Mouse (Mus musculus): Measurements from ENCODE around the gene Sctr.
A peak's percentile ranks its signal among the peaks of the same experiment; 100 is the strongest.

Sctr gene

GRCm38 (mm10) chr1:120071133-120071532 lies 64.4 kb downstream of the Sctr start:
- DNase-seq = no peak

GRCm38 (mm10) chr1:120072900-120073299 lies 66.2 kb downstream of the Sctr start:
- no peak for DNase-seq

- DNase-seq = no peak
Measured at GRCm38 (mm10) chr1:120073519-120074306, 67.0 kb downstream of the Sctr start, which contains the start of gene Tmem37. TSS of gene Tmem37 (minus strand) at chr1:120074074.

- DNase-seq = no peak
Measured at GRCm38 (mm10) chr1:120074307-120074702, 67.6 kb downstream of the Sctr start.

GRCm38 (mm10) chr1:120074931-120075330 lies 68.2 kb downstream of the Sctr start:
- DNase-seq = no peak

- no peak for DNase-seq
Measured at GRCm38 (mm10) chr1:120075507-120075906, 68.8 kb downstream of the Sctr start.

- DNase-seq = no peak
Measured at GRCm38 (mm10) chr1:120077746-120078410, 71.2 kb downstream of the Sctr start.

GRCm38 (mm10) chr1:120080632-120081031 lies 73.9 kb downstream of the Sctr start:
- no peak for DNase-seq

GRCm38 (mm10) chr1:120082957-120083585 lies 76.4 kb downstream of the Sctr start:
- DNase-seq = no peak

GRCm38 (mm10) chr1:120083921-120084517 lies 77.3 kb downstream of the Sctr start:
- DNase-seq = no peak

GRCm38 (mm10) chr1:120085696-120086095 lies 79.0 kb downstream of the Sctr start:
- no peak for DNase-seq

GRCm38 (mm10) chr1:120086644-120087043 lies 80.0 kb downstream of the Sctr start:
- DNase-seq = no peak

GRCm38 (mm10) chr1:120089180-120089579 lies 82.5 kb downstream of the Sctr start:
- DNase-seq = no peak

- no peak for DNase-seq
Measured at GRCm38 (mm10) chr1:120090880-120091570, 84.3 kb downstream of the Sctr start.

GRCm38 (mm10) chr1:120093482-120094134 lies 86.9 kb downstream of the Sctr start:
- peak; percentile 80 for DNase-seq

- no peak for DNase-seq
Measured at GRCm38 (mm10) chr1:120094920-120095319, 88.2 kb downstream of the Sctr start.

- DNase-seq = peak; percentile 58
Measured at GRCm38 (mm10) chr1:120098327-120098726, 91.6 kb downstream of the Sctr start.

GRCm38 (mm10) chr1:120099483-120099882 lies 92.8 kb downstream of the Sctr start:
- no peak for DNase-seq

GRCm38 (mm10) chr1:120100456-120101226 lies 93.9 kb downstream of the Sctr start:
- DNase-seq = no peak

- no peak for DNase-seq
Measured at GRCm38 (mm10) chr1:120101227-120101609, 94.5 kb downstream of the Sctr start.

GRCm38 (mm10) chr1:120105556-120105959 lies 98.9 kb downstream of the Sctr start:
- no peak for DNase-seq
